Mouse (Mus musculus) midbrain, embryonic 10.5 days (tissue): Measurements from ENCODE around the gene Nfkbid. TPM values are rescaled to one million over a fixed set of nuclear protein-coding genes. Genes with fewer than 3 reads are reported as not detected.

Experiments used
- DNase-seq: peaks from one replicate; pipeline ENCODE4 v3.0.0-alpha.2; 2017; ENCODE audit warnings: low spot score
- H3K27ac ChIP-seq: fragments of 300-500 bp; sonication (generic); replicated peaks from 2 replicates; pipeline ENCODE4 v1.5.1; 2016; ENCODE audit warnings: mild to moderate bottlenecking
- H3K27me3 ChIP-seq: fragments of 300-500 bp; sonication (generic); 2 replicates; pipeline ENCODE4 v1.6.1; 2016; ENCODE audit warnings: low read depth, mild to moderate bottlenecking; ENCODE audit not compliant: poor library complexity, severe bottlenecking
- H3K36me3 ChIP-seq: fragments of 300-500 bp; sonication (generic); 2 replicates; pipeline ENCODE4 v1.6.1; 2016; ENCODE audit warnings: mild to moderate bottlenecking, moderate library complexity
- H3K4me1 ChIP-seq: fragments of 300-500 bp; sonication (generic); 2 replicates; pipeline ENCODE4 v1.6.1; 2016
- H3K4me3 ChIP-seq: fragments of 300-500 bp; sonication (generic); 2 replicates; pipeline ENCODE4 v1.5.1; 2016; ENCODE audit warnings: mild to moderate bottlenecking, moderate library complexity
- H3K9me3 ChIP-seq: fragments of 300-500 bp; sonication (generic); replicated peaks from 2 replicates; pipeline ENCODE4 v1.6.1; 2016; ENCODE audit warnings: mild to moderate bottlenecking
- WGBS: fragments of 180-500 bp; shearing (Covaris S2); methylation state at CpG from one replicate; pipeline ENCODE4 v1.1.7; 2016; 5-methylcytosine and 5-hydroxymethylcytosine counted together
- polyA plus RNA-seq: library from polyadenylated mRNA; unstranded; fragments of >200 nt; fragmentation: Nextera tagmentation; extraction: Ambion mirVana; gene quantifications from 2 replicates; pipeline ENCODE4 v1.2.1, GENCODE M21; 2016

Nfkbid gene
- polyA plus RNA-seq, 1 experiment from 2014 or later: 1.4 TPM

DNA sequence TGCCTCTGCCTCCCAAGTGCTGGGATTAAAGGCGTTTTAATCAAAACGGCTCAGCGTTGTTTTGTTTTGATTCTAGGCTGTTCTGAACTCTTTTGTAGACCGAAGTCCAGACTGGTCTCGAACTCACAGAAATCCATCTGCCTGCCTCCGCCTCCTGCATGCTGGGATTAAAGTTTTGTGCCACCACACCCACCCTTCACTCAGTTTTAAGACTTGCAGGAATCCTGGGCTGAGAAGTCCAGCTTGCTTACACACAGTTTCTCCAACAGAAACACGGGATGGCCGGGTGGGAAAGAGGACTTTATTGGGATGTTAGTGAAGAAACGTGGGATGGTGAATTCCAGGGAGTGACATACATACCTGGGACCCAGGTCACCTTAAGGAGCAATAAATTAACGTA is 13.2 kb downstream of the Nfkbid start:
- Histone ChIP-seq H3K4me3 (no peak overlapping the region), H3K36me3 (peaks cover 48% of the 10 kb centered on the region), H3K9me3 (no peaks in the 10 kb centered on the region), H3K4me1 (no peaks in the 10 kb centered on the region), H3K27me3 (peaks cover 36% of the 10 kb centered on the region), H3K27ac (no peak overlapping the region)
- no peak for DNase-seq
- WGBS: 72% methylated on average over 10 of the region's 10 CpGs

DNA sequence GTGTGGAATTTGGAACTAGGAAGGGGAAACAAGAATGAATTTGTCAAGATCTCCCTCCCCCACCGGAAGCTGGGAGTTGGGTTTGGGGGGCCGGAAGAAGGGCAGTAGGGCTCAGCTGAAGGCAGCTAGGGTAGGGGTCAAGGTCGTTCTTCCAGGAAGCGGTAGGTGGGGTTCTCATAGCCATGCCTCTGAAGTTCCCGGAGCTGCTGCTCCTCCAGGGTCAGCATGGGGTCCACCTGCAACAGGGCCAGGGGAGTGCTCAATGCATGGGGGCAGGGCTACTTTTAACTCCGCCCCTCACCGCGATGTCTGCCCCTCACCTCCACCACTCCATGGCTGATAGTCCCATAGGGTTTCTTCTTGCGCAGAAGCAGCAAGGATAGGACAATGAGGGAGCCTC is 13.6 kb downstream of the Nfkbid start:
- Histone ChIP-seq H3K27me3 (peaks cover 41% of the 10 kb centered on the region), H3K4me1 (no peaks in the 10 kb centered on the region), H3K4me3 (no peak overlapping the region), H3K36me3 (peaks cover 53% of the 10 kb centered on the region), H3K9me3 (no peaks in the 10 kb centered on the region), H3K27ac (no peak overlapping the region)
- WGBS: 42% methylated on average over 9 of the region's 9 CpGs
- no peak for DNase-seq

DNA sequence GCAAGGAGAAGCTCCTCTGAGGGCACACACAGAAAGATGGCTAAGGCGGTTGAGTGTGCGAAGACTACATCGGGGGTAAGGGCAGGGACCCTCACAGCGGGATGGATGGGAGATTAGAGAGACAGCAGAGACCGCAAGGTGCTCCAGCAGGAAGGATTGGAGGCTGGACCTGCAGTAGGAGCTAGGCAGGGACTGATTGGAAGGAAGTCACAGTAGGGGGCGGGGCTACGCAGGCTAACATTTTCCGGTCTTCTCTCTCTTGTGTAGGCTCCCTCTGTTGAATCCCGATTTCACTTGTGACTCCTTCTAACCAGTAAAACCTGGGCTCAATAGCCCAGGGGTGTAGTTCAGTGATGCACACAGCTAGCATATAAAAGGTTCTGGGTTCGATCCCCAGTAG is 15.3 kb downstream of the Nfkbid start:
- H3K4me3 ChIP-seq: no peak overlapping the region
- DNase-seq: no peak
- H3K27me3 ChIP-seq: peaks cover 44% of the 10 kb centered on the region
- no peaks in the 10 kb centered on the region for H3K9me3 ChIP-seq
- 16% methylated on average over 10 of the region's 10 CpGs for WGBS
- no peak overlapping the region for H3K27ac ChIP-seq
- H3K36me3 ChIP-seq: peaks cover 64% of the 10 kb centered on the region
- no peaks in the 10 kb centered on the region for H3K4me1 ChIP-seq

DNA sequence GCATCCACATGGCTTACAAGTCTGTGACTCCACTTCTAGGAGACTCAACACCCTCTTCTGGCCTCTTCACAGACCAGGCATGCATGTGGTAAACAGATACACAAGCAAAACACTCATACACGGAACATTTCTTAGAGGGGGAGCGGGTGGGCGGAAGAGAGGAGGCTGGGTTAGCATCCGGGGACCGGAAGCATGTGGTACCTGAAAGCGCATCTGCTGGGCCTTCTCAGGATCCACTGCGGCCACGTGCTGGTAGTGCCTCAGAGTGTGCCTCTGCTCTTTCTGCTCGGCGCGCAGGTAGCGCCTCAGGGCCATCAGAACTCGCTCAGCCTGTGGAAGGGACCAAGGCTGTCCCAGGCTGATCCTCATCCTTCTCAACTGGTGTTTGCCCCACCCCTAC is 18.2 kb downstream of the Nfkbid start:
- H3K4me3 ChIP-seq: no peak overlapping the region
- peaks cover 78% of the 10 kb centered on the region for H3K36me3 ChIP-seq
- no peaks in the 10 kb centered on the region for H3K9me3 ChIP-seq
- 73% methylated on average over 13 of the region's 13 CpGs for WGBS
- peaks cover 25% of the 10 kb centered on the region for H3K4me1 ChIP-seq
- no peak for DNase-seq
- no peak overlapping the region for H3K27ac ChIP-seq
- H3K27me3 ChIP-seq: peaks cover 68% of the 10 kb centered on the region

DNA sequence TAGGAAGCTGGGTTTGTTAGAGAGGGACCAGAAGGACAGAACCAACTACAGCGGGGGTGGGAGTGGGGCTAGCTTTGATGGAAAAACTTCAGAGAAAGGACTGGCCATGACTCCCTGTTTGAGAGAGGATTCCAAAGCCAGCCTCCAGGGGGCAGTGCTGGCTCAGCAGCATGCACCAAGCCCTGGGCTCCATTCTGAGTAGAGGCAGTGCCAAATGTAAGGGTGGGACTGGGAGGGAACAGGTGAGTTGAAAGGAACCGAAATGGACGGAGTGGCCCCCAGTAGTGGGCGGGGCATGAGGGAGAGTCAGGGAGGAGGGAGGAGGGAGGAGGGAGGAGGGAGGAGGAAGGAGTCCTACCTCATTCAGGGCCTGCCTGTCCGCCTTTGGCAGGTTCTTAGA is 19.2 kb downstream of the Nfkbid start:
- H3K27me3 ChIP-seq: peaks cover 66% of the 10 kb centered on the region
- H3K4me3 ChIP-seq: no peak overlapping the region
- no peak overlapping the region for H3K27ac ChIP-seq
- DNase-seq: peak; percentile 62
- H3K4me1 ChIP-seq: peaks cover 35% of the 10 kb centered on the region
- WGBS: 24% methylated on average over 4 of the region's 5 CpGs
- H3K36me3 ChIP-seq: peaks cover 69% of the 10 kb centered on the region
- no peaks in the 10 kb centered on the region for H3K9me3 ChIP-seq

DNA sequence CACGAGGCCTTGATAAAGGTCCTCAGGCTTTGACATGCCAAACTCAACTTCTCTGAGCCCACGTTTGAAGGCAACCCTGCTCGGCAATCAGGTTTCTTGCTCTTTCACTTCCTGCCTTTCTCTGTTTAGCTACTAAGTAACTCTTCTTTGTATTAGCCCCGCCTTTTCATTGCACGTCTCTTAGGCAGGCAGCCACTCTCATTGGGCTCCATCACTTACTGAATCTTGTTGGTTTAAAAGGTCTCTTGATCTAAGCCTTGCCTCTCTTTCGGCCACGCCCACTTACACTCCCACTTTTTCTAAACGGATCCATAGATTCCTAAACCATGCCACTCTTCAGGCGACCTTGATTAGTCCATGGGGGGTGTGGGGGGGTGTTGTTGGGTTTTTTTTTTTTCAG is 22.2 kb downstream of the Nfkbid start:
- Histone ChIP-seq H3K36me3 (peaks cover 41% of the 10 kb centered on the region), H3K27me3 (peaks cover 55% of the 10 kb centered on the region), H3K27ac (peak overlapping the region; percentile 92; the same call in 1 of the 2 replicates), H3K4me1 (peaks cover 40% of the 10 kb centered on the region), H3K9me3 (peaks cover 20% of the 10 kb centered on the region), H3K4me3 (peak overlapping the region; percentile 80)
- 23% methylated on average over 9 of the region's 9 CpGs for WGBS
- DNase-seq: no peak

DNA sequence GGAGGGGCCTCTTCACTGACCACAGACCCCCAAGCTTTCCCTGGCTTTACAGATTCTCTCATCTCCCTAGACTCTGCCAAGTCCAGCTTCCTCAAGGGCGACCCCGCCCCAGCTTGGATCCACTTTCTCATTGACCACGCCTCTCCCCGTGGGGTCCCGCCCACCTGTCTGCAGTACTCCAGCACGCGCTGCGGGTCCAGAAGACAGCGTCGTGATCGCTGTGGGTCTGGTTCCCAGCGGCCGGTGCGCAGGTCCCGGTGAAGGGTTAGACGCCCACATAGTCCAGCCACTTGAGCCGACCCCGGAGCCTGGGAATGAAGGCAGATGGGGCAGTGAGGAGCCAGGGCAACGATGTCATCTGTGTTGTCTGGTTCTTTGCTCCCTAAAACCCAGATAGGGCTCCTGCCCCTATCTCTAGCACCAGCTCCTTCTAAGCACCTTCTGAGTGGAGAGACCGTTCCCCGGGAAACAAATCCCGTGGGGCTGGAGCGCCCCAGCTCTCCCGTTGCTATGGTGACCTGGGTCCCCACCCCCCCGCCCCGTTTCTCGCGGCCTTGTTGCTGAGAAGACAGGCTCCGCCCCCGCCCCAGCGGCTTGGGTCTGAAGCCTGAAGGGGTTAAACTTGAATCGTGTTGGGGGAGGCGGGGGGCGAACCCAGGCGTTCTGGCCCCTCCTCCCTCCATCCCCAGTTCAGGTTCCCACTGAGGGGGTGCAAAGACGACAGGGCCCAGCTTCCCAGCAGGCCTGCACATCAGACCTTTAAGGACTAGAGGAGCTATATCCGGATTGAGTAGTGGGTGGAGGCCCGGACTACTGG is 22.8 kb downstream of the Nfkbid start:
- WGBS: under 1% methylated on average over 38 of the region's 38 CpGs
- Histone ChIP-seq H3K4me1 (peaks cover 40% of the 10 kb centered on the region), H3K27me3 (peaks cover 49% of the 10 kb centered on the region), H3K36me3 (peaks cover 34% of the 10 kb centered on the region), H3K9me3 (peaks cover 20% of the 10 kb centered on the region), H3K4me3 (peak overlapping the region; percentile 80), H3K27ac (peak overlapping the region; percentile 92)
- DNase-seq: peak; percentile 89

DNA sequence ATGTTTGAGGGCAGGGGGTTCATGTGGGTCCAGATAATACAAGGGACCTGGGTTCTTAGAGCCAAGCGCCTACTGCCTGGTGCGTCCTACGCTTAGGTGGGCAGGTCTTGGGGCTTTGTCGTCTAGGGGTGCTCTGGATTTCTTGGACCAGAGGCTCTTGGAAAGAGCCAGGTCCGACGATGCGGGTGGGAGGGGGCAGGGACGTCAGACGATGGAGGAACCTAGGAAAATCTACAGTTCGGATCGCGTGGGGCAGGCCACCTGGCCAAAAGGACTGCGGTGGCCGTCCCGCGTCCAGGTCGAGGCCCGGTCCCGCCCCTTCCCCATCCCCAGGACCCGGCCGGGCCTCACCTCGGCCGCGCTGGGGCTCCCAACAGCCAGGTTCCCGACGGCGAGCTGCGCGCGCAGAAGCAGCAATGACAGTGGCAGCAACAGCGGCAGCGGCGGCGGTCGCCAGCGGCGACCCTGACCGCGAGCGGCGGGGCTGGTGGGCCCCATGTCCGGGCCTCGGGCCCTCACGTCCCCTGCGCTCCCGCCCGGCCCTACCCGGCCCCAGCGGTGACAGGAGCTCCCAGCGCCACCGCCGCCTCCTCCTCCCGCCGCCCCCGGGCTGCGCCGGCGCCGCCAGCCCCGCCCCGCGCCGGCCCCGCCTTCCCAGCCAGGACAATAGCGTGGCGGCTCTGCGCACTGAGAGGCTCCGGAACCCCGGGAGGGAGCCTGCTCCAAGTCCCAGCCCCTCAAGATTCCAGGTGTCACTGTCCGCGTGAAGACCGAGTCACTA is 23.6 kb downstream of the Nfkbid start, which contains the start of gene Aplp1:
TSS of gene Aplp1 (minus strand) at position 565 of the 781 bp plus-strand sequence.
- H3K4me1 ChIP-seq: peaks cover 40% of the 10 kb centered on the region
- peak; percentile 78 for DNase-seq
- peaks cover 48% of the 10 kb centered on the region for H3K27me3 ChIP-seq
- H3K9me3 ChIP-seq: peaks cover 20% of the 10 kb centered on the region
- peak within 1 kb of the TSS; percentile 80 for H3K4me3 ChIP-seq
- peaks cover 26% of the 10 kb centered on the region for H3K36me3 ChIP-seq
- peak within 1 kb of the TSS; percentile 92 for H3K27ac ChIP-seq
- under 1% methylated on average over 67 of the region's 72 CpGs for WGBS

DNA sequence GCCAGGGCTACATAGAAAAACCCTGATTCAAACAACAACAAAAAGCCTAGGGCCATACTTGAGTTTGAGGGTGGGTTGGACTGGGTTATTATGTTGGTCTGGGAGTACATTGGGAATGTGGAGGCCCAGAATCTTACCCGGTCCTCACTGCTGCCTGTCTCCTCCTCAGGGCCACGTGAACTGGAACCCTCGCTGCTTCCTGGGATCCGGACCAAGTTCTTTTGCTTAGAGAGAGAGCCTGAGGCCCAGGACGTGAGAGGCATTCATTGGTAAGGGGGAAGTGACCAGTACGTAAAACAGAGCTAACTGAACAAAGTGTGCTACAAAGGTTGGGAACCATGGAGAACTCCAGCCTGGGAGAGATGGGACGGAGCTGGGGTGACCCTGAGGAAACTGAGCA is 28.7 kb downstream of the Nfkbid start:
- Histone ChIP-seq H3K4me1 (peaks cover 23% of the 10 kb centered on the region), H3K27ac (no peak overlapping the region), H3K4me3 (no peak overlapping the region), H3K27me3 (peaks cover 66% of the 10 kb centered on the region), H3K9me3 (peaks cover 20% of the 10 kb centered on the region), H3K36me3 (no peaks in the 10 kb centered on the region)
- 79% methylated on average over 7 of the region's 7 CpGs for WGBS
- no peak for DNase-seq

DNA sequence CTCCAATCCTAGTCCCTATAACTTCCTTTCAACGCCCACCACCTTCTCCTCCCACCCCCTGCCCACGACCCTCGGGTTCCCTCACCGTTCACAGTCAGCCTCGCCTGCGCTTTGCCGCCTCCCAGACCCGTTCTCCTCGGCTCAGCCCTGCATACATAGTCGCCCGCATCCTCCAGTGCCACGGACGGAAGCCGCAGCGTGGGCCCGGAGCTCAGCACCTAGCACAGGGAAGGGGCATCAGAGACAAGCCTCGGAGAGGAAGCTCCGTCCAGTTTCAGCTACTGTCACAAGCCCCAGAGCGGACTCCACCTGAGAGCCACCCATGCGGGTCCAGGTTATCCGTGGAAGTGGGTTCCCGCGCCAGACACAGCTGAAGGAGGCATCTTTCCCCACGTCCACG is 31.8 kb downstream of the Nfkbid start:
- 16% methylated on average over 25 of the region's 25 CpGs for whole genome bisulfite sequencing
- H3K4me3 ChIP-seq: no peak overlapping the region

DNA sequence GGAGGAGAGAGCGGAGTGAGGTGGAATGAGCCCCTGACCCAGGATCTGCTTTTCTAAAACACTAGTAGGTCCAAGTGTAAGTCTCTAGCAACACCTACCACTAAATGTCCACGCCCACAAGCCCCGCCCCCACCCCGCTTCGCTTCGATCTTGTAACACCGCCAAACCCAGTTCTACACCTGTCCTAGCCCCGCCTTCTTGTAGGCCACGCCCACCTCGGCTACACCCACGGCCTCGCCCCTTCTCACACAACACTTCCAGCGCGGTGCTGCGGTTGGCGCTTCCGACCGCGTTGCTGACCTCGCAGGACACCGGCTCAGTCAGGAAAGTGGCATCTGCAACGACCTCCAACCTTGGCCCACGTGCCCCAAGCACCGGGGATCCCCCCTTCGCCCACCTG is 32.2 kb downstream of the Nfkbid start:
- 0 out of 2 replicates have a peak, but pooled peaks cover 2% of the 10 kb centered on the region for H3K9me3 ChIP-seq
- H3K27me3 ChIP-seq: peaks cover 92% of the 10 kb centered on the region
- H3K27ac ChIP-seq: no peak overlapping the region
- WGBS: 2% methylated on average over 25 of the region's 25 CpGs
- no peak for DNase-seq
- no peaks in the 10 kb centered on the region for H3K36me3 ChIP-seq
- peaks cover 39% of the 10 kb centered on the region for H3K4me1 ChIP-seq
- H3K4me3 ChIP-seq: peak overlapping the region; percentile 19; the same call in 1 of the 2 replicates

More for the DNA sequence above, 31.8 kb downstream of the Nfkbid start:
- H3K4me1 ChIP-seq: peaks cover 35% of the 10 kb centered on the region
- 0 out of 2 replicates have a peak, but pooled peaks cover 2% of the 10 kb centered on the region for H3K9me3 ChIP-seq
- H3K27me3 ChIP-seq: peaks cover 87% of the 10 kb centered on the region
- no peaks in the 10 kb centered on the region for H3K36me3 ChIP-seq
- DNase-seq: no peak
- no peak overlapping the region for H3K27ac ChIP-seq

DNA sequence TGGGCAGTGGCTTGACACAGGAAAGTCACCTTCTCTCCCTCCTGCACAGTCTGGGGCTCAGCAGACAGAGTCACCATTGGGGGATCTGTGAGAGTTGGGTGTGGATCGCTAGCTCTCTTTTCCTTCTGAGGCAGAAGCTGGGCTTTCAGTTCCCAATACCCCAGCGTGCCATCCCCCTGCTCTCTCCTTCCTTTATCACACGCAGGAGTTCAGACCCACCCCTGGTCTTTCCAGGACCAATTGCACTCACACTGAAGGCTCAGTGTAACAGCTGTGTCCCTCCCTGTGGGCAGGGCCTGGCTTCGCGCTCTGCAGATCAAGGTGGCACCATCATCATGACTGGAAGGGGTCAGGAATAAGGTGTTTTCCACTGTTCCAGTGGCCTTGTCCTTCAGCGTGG is 32.7 kb downstream of the Nfkbid start:
- Histone ChIP-seq H3K4me1 (peaks cover 42% of the 10 kb centered on the region), H3K36me3 (no peaks in the 10 kb centered on the region), H3K9me3 (0 out of 2 replicates have a peak, but pooled peaks cover 2% of the 10 kb centered on the region), H3K27me3 (peaks cover 97% of the 10 kb centered on the region), H3K4me3 (peak overlapping the region; percentile 19; the same call in 1 of the 2 replicates), H3K27ac (no peak overlapping the region)
- no peak for DNase-seq
- 8% methylated on average over 6 of the region's 6 CpGs for WGBS
